Mouse (Mus musculus) C2C12 (cell line): ENCODE measurements around the gene Rgs19.

Experiments used
- CEBPB ChIP-seq: IDR thresholded peaks from one replicate; pipeline ENCODE4 v1.6.1; 2011; ENCODE audit warnings: low read depth, mild to moderate bottlenecking, control low read depth, moderate library complexity
- CTCF ChIP-seq: IDR thresholded peaks from one replicate; pipeline ENCODE4 v1.5.1; 2011; ENCODE audit not compliant: control insufficient read depth, insufficient read depth, insufficient read length
- MAX ChIP-seq: IDR thresholded peaks from one replicate; pipeline ENCODE4 v1.6.1; 2011; ENCODE audit warnings: mild to moderate bottlenecking, control low read depth
- MYOG ChIP-seq: IDR thresholded peaks from one replicate; pipeline ENCODE4 v1.6.1; 2011; ENCODE audit not compliant: control insufficient read depth, insufficient read length; ENCODE audit errors: extremely low read depth
- USF1 ChIP-seq: IDR thresholded peaks from one replicate; pipeline ENCODE4 v1.6.1; 2011; ENCODE audit warnings: low read depth, mild to moderate bottlenecking, control low read depth, moderate library complexity

DNA sequence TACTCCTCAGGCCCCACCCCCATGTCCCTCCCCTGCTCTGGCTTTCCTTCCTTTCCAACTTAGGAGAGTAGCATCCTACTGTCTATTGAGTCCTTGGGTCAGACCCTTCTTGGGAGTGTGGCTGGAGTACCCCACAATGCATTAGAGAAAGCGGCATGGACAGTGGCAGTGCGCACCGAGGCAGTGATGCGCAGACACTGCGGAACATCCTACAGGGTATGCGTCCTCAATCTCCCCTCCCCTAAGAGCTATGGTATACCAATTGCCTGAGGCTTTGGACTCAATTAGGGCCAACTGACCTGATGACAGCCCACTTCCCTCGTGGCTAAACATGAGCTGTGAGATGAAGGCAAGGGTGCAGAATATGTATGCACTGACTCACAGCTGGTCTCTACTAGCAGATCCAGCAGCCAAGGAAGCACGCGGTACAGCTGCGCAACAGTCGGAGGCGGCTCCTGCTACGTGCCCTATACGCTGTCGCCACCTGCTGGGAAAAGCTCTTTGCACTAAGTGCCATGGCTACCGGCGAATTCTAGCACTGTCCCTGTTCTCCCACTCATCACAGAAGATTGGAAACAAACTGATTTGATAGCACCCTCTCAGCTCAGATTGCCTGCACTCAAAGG lies 34.7 kb downstream of the Rgs19 start:
- TF ChIP-seq CTCF (no peak), MYOG (no peak), MAX (no peak), USF1 (no peak), CEBPB (no peak)
